Mouse (Mus musculus): ENCODE measurements at regions not wholly inside any gene's neighbourhood (a gene's known extent, or its start where the extent isn't known, plus 50 kb on each side); places are given as distances from the start of the nearest gene placed in this dataset.

- TF ChIP-seq SMC3 (IDR thresholded peaks at IDR 0.05; ENCODE audit: low read depth, low read length) (no peak), TAL1 (IDR thresholded peaks at IDR 0.05; ENCODE audit: low read length) (no peak), ZMIZ1 (IDR thresholded peaks at IDR 0.05; ENCODE audit: low read depth, low read length) (no peak), TCF12 (IDR thresholded peaks at IDR 0.05; ENCODE audit: low read depth, low read length) (no peak), USF2 (IDR thresholded peaks at IDR 0.05; ENCODE audit: borderline replicate concordance in 1 of 2, insufficient read depth in 1 of 2, low read depth in 1 of 2, low read length in 2 of 2) (no peak), CHD1 (IDR thresholded peaks at IDR 0.05; ENCODE audit: low read depth, low read length) (no peak), MEF2A (IDR thresholded peaks at IDR 0.05; ENCODE audit: extremely low read depth, insufficient replicate concordance, low read depth, low read length, poor library complexity, severe bottlenecking) (no peak), E2F4 (IDR thresholded peaks at IDR 0.05; ENCODE audit: borderline replicate concordance, low read depth, low read length) (no peak), GATA1 (IDR thresholded peaks at IDR 0.05; ENCODE audit: low read depth, low read length) (no peak), NRF1 (IDR thresholded peaks at IDR 0.05; ENCODE audit: insufficient read depth, low read depth, low read length, poor library complexity, severe bottlenecking) (no peak), TBP (IDR thresholded peaks at IDR 0.05; ENCODE audit: low read depth, low read length) (no peak), RAD21 (IDR thresholded peaks at IDR 0.05; ENCODE audit: low read depth, low read length) (no peak), USF1 (IDR thresholded peaks at IDR 0.05; ENCODE audit: low read depth, low read length) (no peak), HCFC1 (IDR thresholded peaks at IDR 0.05; ENCODE audit: low read depth, low read length) (no peak), KAT2A (conservative IDR thresholded peaks at IDR 0.05; ENCODE audit: low read depth, low read length) (no peak), CTCF (IDR thresholded peaks at IDR 0.05 in 2 of 3, conservative IDR thresholded peaks at IDR 0.05 in 1 of 3; ENCODE audit: control insufficient read depth in 1 of 3, insufficient read depth in 1 of 3, low read depth in 2 of 3, low read length in 3 of 3, poor library complexity in 1 of 3, severe bottlenecking in 1 of 3) (no peak), NELFE (IDR thresholded peaks at IDR 0.05; ENCODE audit: low read depth, low read length) (no peak)
- Histone ChIP-seq H3K9ac (ENCODE audit: control insufficient read depth, low read depth, low read length, poor library complexity, severe bottlenecking) (no peak overlapping the region), H3K79me2 (ENCODE audit: control insufficient read depth, insufficient read depth, low read length, poor library complexity) (no peaks in the 10 kb centered on the region), H3K27ac (ENCODE audit: control insufficient read depth, low read depth, low read length) (no peak overlapping the region), H3K4me3 (ENCODE audit: control insufficient read depth in 1 of 2, insufficient read depth in 1 of 2, low read depth in 2 of 2, low read length in 2 of 2) (no peak overlapping the region), H3K27me3 (ENCODE audit: control insufficient read depth in 1 of 2, insufficient read depth in 2 of 2, low read length in 2 of 2) (no peaks in the 10 kb centered on the region), H3K9me3 (replicated peaks; ENCODE audit: insufficient read depth, low read length) (no peaks in the 10 kb centered on the region), H3K4me1 (ENCODE audit: control insufficient read depth in 1 of 2, insufficient read depth in 2 of 2, low read length in 2 of 2) (no peaks in the 10 kb centered on the region), H3K36me3 (ENCODE audit: control insufficient read depth in 1 of 2, insufficient read depth in 2 of 2, low read length in 2 of 2) (no peaks in the 10 kb centered on the region)
- DNase-seq (ENCODE audit: low read depth, low spot score): no peak
These were observed 192.1 kb upstream of the Tmc3 start for GRCm38 (mm10) chr7:83392625-83393024.

- TF ChIP-seq SIN3A (IDR thresholded peaks at IDR 0.05; ENCODE audit: low read length) (no peak), EP300 (IDR thresholded peaks at IDR 0.05; ENCODE audit: low read depth in 1 of 2, low read length in 2 of 2) (no peak), MAFK (IDR thresholded peaks at IDR 0.05; ENCODE audit: borderline replicate concordance, low read depth, low read length) (no peak), TCF12 (IDR thresholded peaks at IDR 0.05; ENCODE audit: low read depth, low read length) (no peak), USF1 (IDR thresholded peaks at IDR 0.05; ENCODE audit: low read depth, low read length) (no peak), RAD21 (IDR thresholded peaks at IDR 0.05; ENCODE audit: low read depth, low read length) (no peak), CTCF (IDR thresholded peaks at IDR 0.05 in 2 of 3, conservative IDR thresholded peaks at IDR 0.05 in 1 of 3; ENCODE audit: control insufficient read depth in 1 of 3, insufficient read depth in 1 of 3, low read depth in 2 of 3, low read length in 3 of 3, poor library complexity in 1 of 3, severe bottlenecking in 1 of 3) (no peak), BHLHE40 (IDR thresholded peaks at IDR 0.05; ENCODE audit: borderline replicate concordance, low read depth, low read length) (no peak), NRF1 (IDR thresholded peaks at IDR 0.05; ENCODE audit: insufficient read depth, low read depth, low read length, poor library complexity, severe bottlenecking) (no peak), HCFC1 (IDR thresholded peaks at IDR 0.05; ENCODE audit: low read depth, low read length) (no peak), RCOR1 (IDR thresholded peaks at IDR 0.05; ENCODE audit: low read depth, low read length) (no peak), ZKSCAN1 (IDR thresholded peaks at IDR 0.05; ENCODE audit: low read depth, low read length) (no peak), ZNF384 (IDR thresholded peaks at IDR 0.05; ENCODE audit: low read depth, low read length) (no peak), NELFE (IDR thresholded peaks at IDR 0.05; ENCODE audit: low read depth, low read length) (no peak), MYB (IDR thresholded peaks at IDR 0.05; ENCODE audit: low read depth, low read length) (no peak), CHD1 (IDR thresholded peaks at IDR 0.05; ENCODE audit: low read depth, low read length) (no peak), USF2 (IDR thresholded peaks at IDR 0.05; ENCODE audit: borderline replicate concordance in 1 of 2, insufficient read depth in 1 of 2, low read depth in 1 of 2, low read length in 2 of 2) (no peak), POLR2AphosphoS5 (IDR thresholded peaks at IDR 0.05; ENCODE audit: borderline replicate concordance, low read depth, low read length) (no peak)
- Histone ChIP-seq H3K36me3 (ENCODE audit: control insufficient read depth in 1 of 2, insufficient read depth in 2 of 2, low read length in 2 of 2) (no peaks in the 10 kb centered on the region), H3K4me1 (ENCODE audit: control insufficient read depth in 1 of 2, insufficient read depth in 2 of 2, low read length in 2 of 2) (no peaks in the 10 kb centered on the region), H3K27me3 (ENCODE audit: control insufficient read depth in 1 of 2, insufficient read depth in 2 of 2, low read length in 2 of 2) (no peaks in the 10 kb centered on the region), H3K9ac (ENCODE audit: control insufficient read depth, low read depth, low read length, poor library complexity, severe bottlenecking) (no peak overlapping the region), H3K27ac (ENCODE audit: control insufficient read depth, low read depth, low read length) (no peak overlapping the region), H3K4me3 (ENCODE audit: control insufficient read depth in 1 of 2, insufficient read depth in 1 of 2, low read depth in 2 of 2, low read length in 2 of 2) (no peak overlapping the region), H3K9me3 (replicated peaks; ENCODE audit: insufficient read depth, low read length) (no peaks in the 10 kb centered on the region), H3K79me2 (ENCODE audit: control insufficient read depth, insufficient read depth, low read length, poor library complexity) (no peaks in the 10 kb centered on the region)
- DNase-seq (ENCODE audit: low read depth, low spot score): no peak
These were observed 190.6 kb upstream of the Tmc3 start for GRCm38 (mm10) chr7:83394156-83394555.
